In genomic region chr1:157412454-157413369, GRCm38 (mm10) we compare ENCODE assay signal across 8 mouse cellular contexts. TPM values are rescaled to one million over a fixed set of nuclear protein-coding genes. Genes with fewer than 3 reads are reported as not detected.
A peak's percentile ranks its signal among the peaks of the same experiment; 100 is the strongest.
DNase-seq lines count a peak whose midpoint lies in the region; ATAC-seq and TF ChIP-seq lines count a peak whose summit lies in the region.

Gene Rasal2 (minus strand): TSS chr1:157412595.

- peak; percentile 94 for ATAC-seq in cerebellum, adult (ENCODE audit: insufficient number of reproducible peaks, low FRiP score, low TSS enrichment)
- peak; percentile 98 for ATAC-seq in forebrain, embryonic 13.5 days
- peak; percentile 91 for ATAC-seq in liver, postnatal 0 days
- ATAC-seq in neural tube, embryonic 14.5 days (ENCODE audit: low read depth) = peak; percentile 98

- H3K4me3 ChIP-seq in ES-Bruce4 (ENCODE audit: low read depth, low read length) = peak within 1 kb of the TSS; percentile 94
- peak within 1 kb of the TSS; percentile 93 for H3K4me3 ChIP-seq in forebrain, embryonic 13.5 days
- H3K4me3 ChIP-seq in liver, postnatal 0 days (ENCODE audit: low read depth, low read length) = peak within 1 kb of the TSS; percentile 90
- H3K4me3 ChIP-seq in neural tube, embryonic 14.5 days (ENCODE audit: low read depth, low read length) = peak within 1 kb of the TSS; percentile 84

- peak; percentile 8 for TF ChIP-seq POLR2A in ES-Bruce4 (IDR thresholded peaks at IDR 0.05; ENCODE audit: insufficient read depth, low read length)

- H3K27ac ChIP-seq in ES-Bruce4 (ENCODE audit: insufficient read depth, low read length) = peak within 1 kb of the TSS; percentile 16; the same call in 1 of the 2 replicates
- H3K27ac ChIP-seq in forebrain, embryonic 13.5 days = peak within 1 kb of the TSS; percentile 98
- peak within 1 kb of the TSS; percentile 74 for H3K27ac ChIP-seq in liver, postnatal 0 days (ENCODE audit: low read depth)
- H3K27ac ChIP-seq in neural tube, embryonic 14.5 days (ENCODE audit: low read depth, low read length) = peak within 1 kb of the TSS; percentile 92

- peaks cover 2% of the 10 kb centered on the region for H3K36me3 ChIP-seq in ES-Bruce4 (ENCODE audit: control insufficient read depth, insufficient read depth, low read length, poor library complexity, severe bottlenecking)
- H3K36me3 ChIP-seq in forebrain, embryonic 13.5 days (ENCODE audit: poor library complexity, severe bottlenecking) = 0 out of 2 replicates have a peak, but pooled peaks cover 3% of the 10 kb centered on the region
- H3K36me3 ChIP-seq in liver, postnatal 0 days (replicated peaks; ENCODE audit: insufficient read depth, low read length) = no peaks in the 10 kb centered on the region
- H3K36me3 ChIP-seq in neural tube, embryonic 14.5 days (ENCODE audit: control insufficient read depth, insufficient read depth, low read length) = no peaks in the 10 kb centered on the region

- peak within 1 kb of the TSS; percentile 81 for H3K4me2 ChIP-seq in forebrain, embryonic 13.5 days
- H3K4me2 ChIP-seq in liver, postnatal 0 days (ENCODE audit: low read depth, low read length) = peak within 1 kb of the TSS; percentile 93
- H3K4me2 ChIP-seq in neural tube, embryonic 14.5 days (ENCODE audit: low read depth, low read length) = peak within 1 kb of the TSS; percentile 54

- intact Hi-C loops in heart, postnatal 10 days (cut with DNase I) = no loop called here

- peak within 1 kb of the TSS; percentile 90 for H3K9ac ChIP-seq in ES-Bruce4 (ENCODE audit: low read depth, poor library complexity, severe bottlenecking)
- peak within 1 kb of the TSS; percentile 80 for H3K9ac ChIP-seq in forebrain, embryonic 13.5 days
- H3K9ac ChIP-seq in liver, postnatal 0 days (replicated peaks) = peak within 1 kb of the TSS; percentile 68
- H3K9ac ChIP-seq in neural tube, embryonic 14.5 days (replicated peaks; ENCODE audit: low read depth, low read length) = peak within 1 kb of the TSS; percentile 79

- no peaks in the 10 kb centered on the region for H3K27me3 ChIP-seq in ES-Bruce4 (ENCODE audit: control insufficient read depth, insufficient read depth, low read length, poor library complexity, severe bottlenecking)
- H3K27me3 ChIP-seq in forebrain, embryonic 13.5 days = no peaks in the 10 kb centered on the region
- no peaks in the 10 kb centered on the region for H3K27me3 ChIP-seq in liver, postnatal 0 days (ENCODE audit: insufficient read depth, low read length)
- H3K27me3 ChIP-seq in neural tube, embryonic 14.5 days (ENCODE audit: control insufficient read depth, insufficient read depth, low read length) = no peaks in the 10 kb centered on the region

- TF ChIP-seq CTCF in ES-Bruce4 (IDR thresholded peaks at IDR 0.05; ENCODE audit: low read depth, low read length) = no peak
- TF ChIP-seq CTCF in liver, postnatal 0 days (IDR thresholded peaks at IDR 0.05; ENCODE audit: low read depth) = no peak

- TF ChIP-seq EP300 in ES-Bruce4 (IDR thresholded peaks at IDR 0.05; ENCODE audit: insufficient read depth, low read depth, low read length) = 0 out of 2 replicates have a peak, but pooled peaks have one; percentile 13
- no peak for TF ChIP-seq EP300 in liver, postnatal 0 days (IDR thresholded peaks at IDR 0.05; ENCODE audit: low read depth)

- WGBS in forebrain, embryonic 13.5 days = under 1% methylated on average over 61 of the region's 62 CpGs
- 2% methylated on average over 62 of the region's 62 CpGs for WGBS in large intestine, adult 2 months
- under 1% methylated on average over 61 of the region's 62 CpGs for WGBS in liver, postnatal 0 days (ENCODE audit: insufficient replicate concordance)
- WGBS in neural tube, embryonic 14.5 days = under 1% methylated on average over 58 of the region's 62 CpGs

- no peaks in the 10 kb centered on the region for H3K9me3 ChIP-seq in ES-Bruce4 (replicated peaks; ENCODE audit: control insufficient read depth, insufficient read depth, low read length, poor library complexity, severe bottlenecking)
- H3K9me3 ChIP-seq in forebrain, embryonic 13.5 days (replicated peaks) = no peaks in the 10 kb centered on the region
- H3K9me3 ChIP-seq in liver, postnatal 0 days (ENCODE audit: low read length) = no peaks in the 10 kb centered on the region
- H3K9me3 ChIP-seq in neural tube, embryonic 14.5 days (ENCODE audit: control insufficient read depth, low read length) = no peaks in the 10 kb centered on the region

- peak; percentile 97 to 98 for DNase-seq in heart, postnatal 10 days
- DNase-seq in large intestine, adult 2 months (ENCODE audit: low read depth, low spot score) = peak; percentile 81
- DNase-seq in liver, postnatal 0 days = peak; percentile 94
- peak; percentile 98 for DNase-seq in testis, postnatal 10 days (ENCODE audit: low spot score)

- H3K4me1 ChIP-seq in ES-Bruce4 (ENCODE audit: control insufficient read depth, insufficient read depth, low read length) = peaks cover 8% of the 10 kb centered on the region
- peaks cover 41% of the 10 kb centered on the region for H3K4me1 ChIP-seq in forebrain, embryonic 13.5 days
- peaks cover 8% of the 10 kb centered on the region; the same call in 1 of the 2 replicates for H3K4me1 ChIP-seq in liver, postnatal 0 days (ENCODE audit: insufficient read depth)
- peaks cover 12% of the 10 kb centered on the region; the same call in 1 of the 2 replicates for H3K4me1 ChIP-seq in neural tube, embryonic 14.5 days (ENCODE audit: control insufficient read depth, insufficient read depth, low read length)

RNA-seq across cellular contexts. Expression of gene Rasal2, which starts in this region (rescaled TPM):
- polyA plus RNA-seq in ES-Bruce4 (2011; ENCODE audit: insufficient read depth, insufficient read length, low read depth, missing spikeins) = 11.6 and 11.7 TPM in 2 replicates
- polyA plus RNA-seq in forebrain, embryonic 13.5 days (2015; fragmentation: Nextera tagmentation; extraction: Ambion mirVana) = 31.0 and 33.7 TPM in 2 replicates
- 10 to 100 TPM; 33.3 to 34.2 TPM for total RNA-seq in heart, postnatal 10 days (2021)
- polyA plus RNA-seq in large intestine, adult 2 months (2012; rRNA removed) = 1.5 and 2.6 TPM in 2 replicates
- polyA plus RNA-seq in liver, postnatal 0 days (2015; fragmentation: Nextera tagmentation; extraction: Ambion mirVana) = 10.7 and 12.5 TPM in 2 replicates
- polyA plus RNA-seq in neural tube, embryonic 14.5 days (2014; fragmentation: Nextera tagmentation; extraction: Ambion mirVana) = 36.6 and 46.4 TPM in 2 replicates

Comparison
In these comparisons a context has a peak if more than half of its experiments do, and no peak if none do; other contexts are left out.
1. Peak in every context shown above with its lines: DNase-seq, ATAC-seq, H3K4me3 ChIP-seq and H3K27ac ChIP-seq.
2. H3K27ac ChIP-seq: peak in every context shown above with its lines; median percentile 98 in forebrain, embryonic 13.5 days; 92 in neural tube, embryonic 14.5 days; 74 in liver, postnatal 0 days; 16 in ES-Bruce4.